Mouse (Mus musculus) forebrain, postnatal 0 days (tissue): ENCODE data around the gene Rnf38. TPM values are rescaled to one million over a fixed set of nuclear protein-coding genes. Genes with fewer than 3 reads are reported as not detected.
A peak's percentile ranks its signal among the peaks of the same experiment; 100 is the strongest.

Experiments used
- ATAC-seq: fragments of 200-750 bp; cut with Nextera tagmentation; 2 replicates; pipeline ENCODE4 v1.8.0; 2017; ENCODE audit warnings: mild to moderate bottlenecking, moderate library complexity
- DNase-seq: peaks from one replicate; pipeline ENCODE4 v3.0.0-alpha.2; 2015
- H3K27ac ChIP-seq: fragments of 300-500 bp; sonication (generic); 2 replicates; pipeline ENCODE4 v1.5.1; 2014; ENCODE audit warnings: low read depth, mild to moderate bottlenecking, antibody characterized with exemption, low read length, moderate library complexity, mixed read lengths
- H3K27me3 ChIP-seq: fragments of 300-500 bp; sonication (generic); 2 replicates; pipeline ENCODE4 v1.6.1; 2014; ENCODE audit warnings: mild to moderate bottlenecking, low read length, mixed read lengths; ENCODE audit not compliant: insufficient read depth
- H3K36me3 ChIP-seq: fragments of 300-500 bp; sonication (generic); 2 replicates; pipeline ENCODE4 v1.6.1; 2014; ENCODE audit warnings: mild to moderate bottlenecking, moderate library complexity; ENCODE audit not compliant: insufficient read depth
- H3K4me1 ChIP-seq: fragments of 300-500 bp; sonication (generic); 2 replicates; pipeline ENCODE4 v1.6.1; 2014; ENCODE audit warnings: antibody characterized with exemption; ENCODE audit not compliant: insufficient read depth
- H3K4me2 ChIP-seq: fragments of 300-500 bp; sonication (generic); 2 replicates; pipeline ENCODE4 v1.6.1; 2014; ENCODE audit warnings: low read depth, mild to moderate bottlenecking, moderate library complexity
- H3K4me3 ChIP-seq: fragments of 300-500 bp; sonication (generic); 2 replicates; pipeline ENCODE4 v1.5.1; 2014; ENCODE audit warnings: low read depth, low read length, mixed read lengths
- H3K9ac ChIP-seq: fragments of 300-500 bp; sonication (generic); 2 replicates; pipeline ENCODE4 v1.6.1; 2014; ENCODE audit warnings: mild to moderate bottlenecking
- H3K9me3 ChIP-seq: fragments of 300-500 bp; sonication (generic); 2 replicates; pipeline ENCODE4 v1.6.1; 2016; ENCODE audit warnings: low read length
- CTCF ChIP-seq: sonication (generic); IDR thresholded peaks from 2 replicates; pipeline ENCODE4 v1.5.1; 2016; ENCODE audit warnings: antibody characterized with exemption, control low read depth, low read depth
- WGBS: fragments of 180-500 bp; shearing (Covaris S2); extraction: QIAGEN DNeasy Blood & Tissue Kit; methylation state at CpG from one replicate; pipeline ENCODE4 v1.1.7; 2014; 5-methylcytosine and 5-hydroxymethylcytosine counted together
- polyA plus RNA-seq: library from polyadenylated mRNA; unstranded; fragments of >200 nt; fragmentation: Nextera tagmentation; extraction: Ambion mirVana; gene quantifications from 2 replicates; pipeline ENCODE4 v1.2.1, GENCODE M21; 2015
- total RNA-seq: library from RNA; depleted of rRNA; stranded (reverse); fragments of >200 nt; gene quantifications from 2 replicates; pipeline ENCODE4 v1.2.3, GENCODE M21; 2014

Rnf38 gene
- total and polyA plus RNA-seq, 2 experiments from 2014 or later: 17.6 to 82.7 TPM

GRCm38 (mm10) chr4:44247051-44247939, 13.7 kb upstream of the Rnf38 start:
- Histone ChIP-seq H3K4me1 (peaks cover 6% of the 10 kb centered on the region; the same call in 1 of the 2 replicates), H3K9ac (peak overlapping the region; percentile 22), H3K4me2 (peak overlapping the region; percentile 35), H3K4me3 (no peak overlapping the region), H3K9me3 (no peaks in the 10 kb centered on the region), H3K27me3 (no peaks in the 10 kb centered on the region), H3K36me3 (no peaks in the 10 kb centered on the region), H3K27ac (peak overlapping the region; percentile 50; the same call in 1 of the 2 replicates)
- DNase-seq (peak; percentile 79), ATAC-seq (peak; percentile 90)
- 5% methylated on average over 18 of the region's 18 CpGs for whole genome bisulfite sequencing
- no peak for TF ChIP-seq CTCF

- no peak overlapping the region for H3K27ac ChIP-seq
- ATAC-seq: no peak
- H3K9me3 ChIP-seq: no peaks in the 10 kb centered on the region
- peaks cover 5% of the 10 kb centered on the region; the same call in 1 of the 2 replicates for H3K4me1 ChIP-seq
- 93% methylated on average over 4 of the region's 4 CpGs for WGBS
- H3K27me3 ChIP-seq: no peaks in the 10 kb centered on the region
- H3K4me2 ChIP-seq: no peak overlapping the region
- TF ChIP-seq CTCF: no peak
- H3K9ac ChIP-seq: no peak overlapping the region
- H3K4me3 ChIP-seq: no peak overlapping the region
- no peaks in the 10 kb centered on the region for H3K36me3 ChIP-seq
- DNase-seq: no peak
These were observed 12.7 kb upstream of the Rnf38 start for GRCm38 (mm10) chr4:44246285-44246684.

- ATAC-seq: no peak
- DNase-seq: no peak
- 45% methylated on average over 4 of the region's 4 CpGs for WGBS
These were observed 8.0 kb upstream of the Rnf38 start for GRCm38 (mm10) chr4:44241638-44242037.

GRCm38 (mm10) chr4:44235946-44236345, 2.4 kb upstream of the Rnf38 start:
- no peaks in the 10 kb centered on the region for H3K9me3 ChIP-seq
- DNase-seq: no peak
- H3K4me2 ChIP-seq: no peak overlapping the region
- no peaks in the 10 kb centered on the region for H3K36me3 ChIP-seq
- 67% methylated on average over 2 of the region's 2 CpGs for WGBS
- TF ChIP-seq CTCF: no peak
- H3K27ac ChIP-seq: no peak overlapping the region
- ATAC-seq: no peak
- H3K4me1 ChIP-seq: peaks cover 3% of the 10 kb centered on the region; the same call in 1 of the 2 replicates
- H3K27me3 ChIP-seq: no peaks in the 10 kb centered on the region
- no peak overlapping the region for H3K9ac ChIP-seq
- H3K4me3 ChIP-seq: no peak overlapping the region

More at GRCm38 (mm10) chr4:44241638-44242037, 8.0 kb upstream of the Rnf38 start:
- H3K27me3 ChIP-seq: no peaks in the 10 kb centered on the region
- TF ChIP-seq CTCF: no peak
- no peaks in the 10 kb centered on the region for H3K4me1 ChIP-seq
- no peak overlapping the region for H3K4me3 ChIP-seq
- no peaks in the 10 kb centered on the region for H3K36me3 ChIP-seq
- no peak overlapping the region for H3K9ac ChIP-seq
- H3K27ac ChIP-seq: no peak overlapping the region
- H3K9me3 ChIP-seq: no peaks in the 10 kb centered on the region
- H3K4me2 ChIP-seq: no peak overlapping the region

GRCm38 (mm10) chr4:44234004-44234866, 646 bp upstream of the Rnf38 start:
- no peaks in the 10 kb centered on the region for H3K36me3 ChIP-seq
- H3K27ac ChIP-seq: peak overlapping the region; percentile 78
- no peak for TF ChIP-seq CTCF
- H3K27me3 ChIP-seq: no peaks in the 10 kb centered on the region
- H3K4me2 ChIP-seq: peak overlapping the region; percentile 84
- ATAC-seq: peak; percentile 96
- peak overlapping the region; percentile 72 for H3K9ac ChIP-seq
- H3K4me1 ChIP-seq: peaks cover 3% of the 10 kb centered on the region; the same call in 1 of the 2 replicates
- WGBS: 2% methylated on average over 54 of the region's 62 CpGs
- DNase-seq: peak; percentile 86
- no peaks in the 10 kb centered on the region for H3K9me3 ChIP-seq
- peak overlapping the region; percentile 91 for H3K4me3 ChIP-seq

GRCm38 (mm10) chr4:44232771-44233712, 547 bp downstream of the Rnf38 start:
- no peaks in the 10 kb centered on the region for H3K9me3 ChIP-seq
- peak overlapping the region; percentile 84 for H3K4me2 ChIP-seq
- peak overlapping the region; percentile 72 for H3K9ac ChIP-seq
- peak overlapping the region; percentile 78 for H3K27ac ChIP-seq
- no peaks in the 10 kb centered on the region for H3K36me3 ChIP-seq
- DNase-seq (peak; percentile 64), ATAC-seq (peak; percentile 19)
- peaks cover 3% of the 10 kb centered on the region; the same call in 1 of the 2 replicates for H3K4me1 ChIP-seq
- H3K27me3 ChIP-seq: no peaks in the 10 kb centered on the region
- WGBS: 2% methylated on average over 56 of the region's 68 CpGs
- peak overlapping the region; percentile 91 for H3K4me3 ChIP-seq
- TF ChIP-seq CTCF: no peak
